Mouse (Mus musculus): ENCODE data around the gene Ttll5. TPM values are rescaled to one million over a fixed set of nuclear protein-coding genes. Genes with fewer than 3 reads are reported as not detected.
A peak's percentile ranks its signal among the peaks of the same experiment; 100 is the strongest.

The Ttll5 gene
- total RNA-seq, 1 experiment from 2014 or later: 29.1 TPM

- DNase-seq: no peak
These were observed 145.1 kb downstream of the Ttll5 start for GRCm38 (mm10) chr12:85969571-85969970.

DNA sequence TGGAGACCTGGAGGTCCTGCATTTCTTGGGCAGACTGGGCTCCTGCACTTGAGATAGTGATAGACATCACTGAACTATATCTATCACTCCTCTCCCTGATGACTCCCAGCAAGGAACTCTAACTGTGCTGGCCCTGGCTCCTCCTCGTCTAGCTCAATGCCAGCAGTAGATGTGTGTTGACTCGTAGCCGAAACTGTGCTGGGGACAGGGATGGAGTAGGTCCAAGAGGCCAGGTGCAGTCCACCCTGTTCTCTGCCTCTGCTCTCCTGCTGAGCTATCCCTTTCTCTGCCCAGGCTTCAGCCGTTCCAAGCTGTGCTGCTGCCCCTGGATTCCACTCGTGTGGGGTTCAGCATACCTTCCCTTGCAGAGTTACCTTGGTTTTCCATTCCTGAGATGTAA is 145.7 kb downstream of the Ttll5 start:
- no peak for DNase-seq

- no peak for DNase-seq
These were observed 146.3 kb downstream of the Ttll5 start for GRCm38 (mm10) chr12:85970803-85971202.

GRCm38 (mm10) chr12:85971655-85972054 is 147.2 kb downstream of the Ttll5 start:
- no peak for DNase-seq

DNA sequence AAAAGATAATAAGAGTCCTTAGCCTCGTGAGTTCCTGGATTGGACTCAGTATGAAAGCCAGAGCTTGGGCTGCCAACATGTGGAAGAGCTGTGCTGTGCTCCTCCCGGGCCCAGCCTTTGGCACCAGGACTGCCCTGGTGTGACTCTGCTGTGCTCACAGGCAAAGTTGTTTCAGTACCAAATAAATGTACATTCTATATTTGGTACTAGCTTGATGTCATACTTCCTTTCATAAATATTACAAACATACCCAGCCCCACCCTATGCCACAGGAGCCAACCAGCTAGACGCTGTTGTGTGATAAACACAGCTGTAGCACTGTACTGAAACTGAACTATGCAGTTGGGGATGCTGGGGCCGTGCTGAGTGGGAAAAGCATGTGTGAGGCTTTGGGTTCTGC is 149.1 kb downstream of the Ttll5 start:
- DNase-seq: no peak

- DNase-seq: no peak
These were observed 149.6 kb downstream of the Ttll5 start for GRCm38 (mm10) chr12:85974030-85974429.

DNA sequence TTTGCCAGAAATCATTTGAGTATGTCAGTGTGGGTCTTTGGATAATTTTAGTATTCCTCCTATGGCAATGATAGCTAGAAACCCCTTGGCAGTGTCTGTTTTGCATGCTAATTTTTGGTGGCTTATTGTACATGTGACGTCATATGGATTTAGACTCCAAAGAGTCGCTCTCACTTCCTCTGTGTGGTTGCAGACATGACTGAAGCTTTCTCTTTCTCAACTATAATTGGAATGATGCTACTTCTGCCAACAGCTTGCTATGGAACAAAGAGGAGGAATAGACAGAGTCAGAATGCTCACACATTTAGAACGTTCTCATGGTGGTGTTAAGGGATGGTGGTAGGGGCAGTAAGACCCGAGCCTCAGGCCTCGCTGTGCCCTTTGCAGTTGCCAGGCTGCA is 155.5 kb downstream of the Ttll5 start:
- no peak for DNase-seq

GRCm38 (mm10) chr12:85985524-85985923 is 161.1 kb downstream of the Ttll5 start:
- no peak for DNase-seq

- no peak for DNase-seq
These were observed 161.6 kb downstream of the Ttll5 start for GRCm38 (mm10) chr12:85986024-85986423.

- DNase-seq: no peak
These were observed 162.3 kb downstream of the Ttll5 start for GRCm38 (mm10) chr12:85986540-85987443.

GRCm38 (mm10) chr12:85987444-85987889 is 163.0 kb downstream of the Ttll5 start:
- DNase-seq: no peak

GRCm38 (mm10) chr12:85988121-85988520 is 163.7 kb downstream of the Ttll5 start:
- DNase-seq: no peak

GRCm38 (mm10) chr12:85988818-85989377 is 164.4 kb downstream of the Ttll5 start:
- no peak for DNase-seq

DNA sequence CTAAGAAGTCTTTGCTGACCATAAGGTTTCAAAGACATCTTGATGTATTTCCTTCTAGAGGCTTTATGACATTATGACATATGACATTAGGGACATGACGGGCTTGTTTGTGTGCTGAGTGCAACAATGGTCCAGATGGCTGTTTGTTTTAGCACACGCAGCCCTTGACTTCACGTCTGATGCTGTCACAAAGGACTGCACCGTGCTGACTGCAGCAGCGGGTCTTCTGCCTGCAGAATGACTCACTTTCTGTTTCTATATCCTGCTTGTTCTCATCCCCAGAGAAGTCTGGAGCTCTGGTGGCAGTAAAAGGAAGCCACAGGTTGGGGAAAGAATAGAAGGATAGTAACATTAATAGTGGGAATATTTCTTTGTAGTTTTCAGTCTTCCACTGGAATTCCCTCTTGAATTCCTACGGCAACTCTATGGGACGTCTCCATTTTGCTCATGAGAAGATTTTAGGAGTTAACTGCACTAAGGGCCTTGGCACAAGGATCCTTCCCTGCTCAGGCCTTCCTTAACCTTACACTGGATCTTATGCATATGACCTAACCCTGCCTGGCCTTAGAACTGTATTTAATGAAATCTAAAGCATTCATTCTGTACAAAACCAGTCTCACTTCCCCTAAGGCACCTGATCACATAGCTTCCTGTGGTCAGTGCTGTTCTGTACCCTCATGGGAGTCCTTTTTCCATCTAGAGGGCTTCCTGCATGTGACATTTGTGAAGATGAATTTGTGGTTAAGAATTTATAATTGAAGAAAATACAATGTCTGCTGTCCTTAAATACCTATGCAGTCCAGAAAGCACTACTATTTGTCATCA is 167.8 kb downstream of the Ttll5 start:
- DNase-seq: no peak

DNA sequence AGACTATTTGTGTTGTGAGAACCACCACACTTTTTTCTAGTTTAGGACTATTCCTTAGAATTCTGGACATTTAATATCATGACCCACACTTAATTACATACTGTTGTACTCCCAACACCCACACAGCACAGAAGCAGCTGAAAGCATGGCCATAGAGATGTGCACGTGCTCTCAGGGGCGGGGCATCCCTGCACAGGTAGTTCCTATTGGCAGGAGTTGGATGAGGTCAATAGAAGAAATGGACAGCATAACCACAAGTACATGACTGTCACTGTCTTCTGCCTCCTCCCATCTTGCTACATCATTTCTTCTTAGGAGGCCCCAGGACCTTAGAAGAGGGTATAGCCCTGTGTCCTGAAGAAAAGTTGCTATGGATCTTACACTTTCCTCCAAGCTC is 168.4 kb downstream of the Ttll5 start:
- DNase-seq: no peak

GRCm38 (mm10) chr12:85993790-85994360 is 169.4 kb downstream of the Ttll5 start:
- no peak for DNase-seq

DNA sequence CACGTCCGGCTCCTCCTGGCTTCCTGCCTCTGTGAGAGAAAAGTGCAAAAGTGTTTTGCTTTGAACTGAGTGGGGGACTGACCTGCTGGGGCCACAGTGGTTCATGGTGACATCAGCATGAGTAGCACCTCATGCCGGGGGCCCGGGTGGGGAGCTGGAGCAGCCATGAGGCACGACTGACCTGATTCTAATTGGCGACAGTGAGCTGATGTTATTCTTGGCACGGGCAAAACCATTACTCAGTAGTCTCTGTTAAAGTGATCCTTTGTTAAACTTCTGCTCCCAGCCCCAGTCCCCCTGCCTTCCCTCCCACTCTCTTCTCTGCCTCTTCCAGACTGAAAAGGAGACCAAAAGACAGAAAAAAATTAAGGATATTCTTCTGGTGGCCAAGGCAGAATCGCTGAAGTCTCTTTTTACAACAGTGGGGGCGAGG is 176.2 kb downstream of the Ttll5 start:
- peak; percentile 63 for DNase-seq

DNA sequence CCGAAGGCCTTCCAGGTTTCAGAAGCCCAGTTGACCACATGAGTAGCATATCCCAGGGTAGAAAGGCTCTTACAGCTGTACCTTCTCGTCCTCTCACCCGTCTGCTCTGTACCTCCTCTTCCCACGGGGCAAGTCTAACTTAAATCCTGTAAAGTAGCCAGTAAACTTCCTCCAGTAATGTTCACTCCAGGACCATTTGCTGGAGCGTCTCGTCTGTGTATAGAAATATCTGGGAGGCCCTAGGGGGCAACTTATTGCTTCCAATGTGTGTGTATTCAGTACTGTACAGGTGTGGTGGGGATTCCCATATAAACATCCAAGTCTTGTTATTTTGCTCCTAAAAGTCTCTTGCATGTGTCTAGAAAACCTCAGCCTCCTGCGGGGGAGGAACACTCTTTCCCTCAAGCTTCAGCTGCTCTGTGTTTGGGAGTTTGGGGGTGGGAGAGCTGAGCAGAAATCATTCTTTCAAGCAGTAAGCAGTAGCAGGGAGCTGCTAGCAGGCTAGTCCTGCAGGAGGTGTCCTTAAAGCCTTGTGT is 176.7 kb downstream of the Ttll5 start:
- no peak for DNase-seq

DNA sequence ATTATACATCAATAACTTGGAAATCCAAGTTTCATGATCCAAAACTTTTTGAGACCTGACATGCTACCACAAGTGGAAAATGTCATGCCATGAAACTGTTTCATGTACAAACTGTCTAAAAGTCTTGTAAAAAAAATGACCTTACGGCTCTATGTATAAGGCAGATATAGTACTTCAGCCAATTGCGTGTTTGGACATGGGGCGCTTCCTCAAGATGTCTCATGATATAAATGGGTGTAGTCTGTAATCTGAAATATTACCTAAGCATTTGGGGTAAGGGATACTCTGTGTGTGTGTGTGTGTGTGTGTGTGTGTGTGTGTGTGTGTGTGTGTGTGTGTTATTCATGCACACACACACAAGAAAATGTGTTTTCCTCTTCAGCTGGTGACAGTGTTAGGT is 180.2 kb downstream of the Ttll5 start:
- DNase-seq: no peak

DNA sequence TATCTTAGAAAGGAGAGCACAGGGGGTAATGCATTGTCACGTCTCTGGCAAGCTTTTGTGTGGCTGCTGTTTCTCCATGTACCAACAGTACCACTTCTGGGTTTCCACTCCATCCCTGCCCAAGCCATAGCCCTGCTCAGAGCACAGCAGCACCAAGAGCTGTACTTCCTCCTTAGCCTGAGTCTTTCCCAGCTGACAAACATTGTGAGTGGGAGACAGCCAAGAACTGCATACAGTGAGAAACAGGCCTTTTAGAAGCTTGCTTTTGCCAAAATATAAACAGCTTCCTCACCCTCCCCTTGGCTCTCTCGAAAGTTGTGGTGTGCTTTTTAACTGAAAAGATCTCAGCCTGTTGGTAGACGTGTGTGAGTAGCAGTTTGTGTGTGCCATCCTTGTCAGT is 182.9 kb downstream of the Ttll5 start:
- DNase-seq: no peak

- no peak for DNase-seq
These were observed 186.2 kb downstream of the Ttll5 start for GRCm38 (mm10) chr12:86010656-86011055.

GRCm38 (mm10) chr12:86012195-86012594 is 187.7 kb downstream of the Ttll5 start:
- DNase-seq: no peak

Data from adrenal gland, postnatal 25 days (tissue).